Mouse (Mus musculus): Measurements from ENCODE around the gene Atg10. TPM values are rescaled to one million over a fixed set of nuclear protein-coding genes. Genes with fewer than 3 reads are reported as not detected.
"Not testable (repeated sequence)": the region's sequence is repeated elsewhere in the genome, so short reads cannot be mapped to it uniquely, and the experiment has no call there.

Gene Atg10
- 11.4 and 13.6 TPM in 2 replicates for polyA plus RNA-seq (2014; fragmentation: Nextera tagmentation; extraction: Ambion mirVana)

DNA sequence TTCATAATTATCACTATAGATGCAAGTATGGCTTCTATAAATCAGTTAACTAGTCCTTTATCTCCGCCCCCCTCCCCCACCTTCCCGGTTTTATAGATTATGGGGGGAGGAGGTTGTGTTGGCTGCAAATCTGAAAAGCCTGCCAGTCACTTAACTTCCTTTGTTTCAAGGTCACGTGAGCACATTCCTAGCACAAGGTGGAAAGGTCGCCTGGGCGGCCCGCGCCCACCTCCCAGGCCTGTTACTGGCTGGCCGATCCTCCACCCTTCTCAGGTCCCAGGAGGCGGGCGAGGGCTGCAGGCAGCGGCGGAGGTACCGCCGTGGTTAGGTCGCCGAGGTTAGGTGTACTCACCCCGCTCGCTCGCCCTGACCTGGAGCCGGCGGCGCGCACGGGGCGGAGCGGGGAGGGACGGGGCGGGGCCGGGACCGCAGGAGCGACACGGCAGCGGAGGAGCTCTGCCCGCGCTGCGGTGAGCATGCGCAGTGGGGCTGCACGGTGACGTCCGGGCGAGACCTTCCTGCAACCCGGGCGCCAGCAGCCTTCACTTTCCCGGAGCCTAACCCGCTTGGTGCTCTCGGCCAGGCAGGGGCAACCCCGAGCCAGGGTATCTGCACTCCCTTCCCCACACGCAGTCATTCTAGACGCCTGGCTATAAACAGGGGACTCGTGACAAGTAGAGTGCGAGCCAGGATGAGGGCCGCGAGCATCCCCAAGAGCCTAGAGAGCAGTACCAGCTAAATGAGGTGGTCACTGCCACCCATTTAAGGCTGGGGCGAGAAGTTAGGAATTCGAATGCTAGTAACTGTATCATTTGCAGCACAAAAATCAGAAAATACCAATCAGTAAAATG, at the start of gene Atg10:
Gene Atg10, minus strand, starts transcription at position 382 of the 851 bp plus-strand sequence.
- Histone ChIP-seq H3K4me3 (ENCODE audit: low read depth, low read length) (peak within 1 kb of the TSS; percentile 43), H3K4me1 (ENCODE audit: control insufficient read depth, insufficient read depth, low read length) (peaks cover 6% of the 10 kb centered on the region; the same call in 1 of the 2 replicates), H3K27me3 (ENCODE audit: control insufficient read depth, insufficient read depth, low read length) (no peaks in the 10 kb centered on the region), H3K4me2 (ENCODE audit: low read depth, severe bottlenecking) (peak within 1 kb of the TSS; percentile 58), H3K9me3 (ENCODE audit: control insufficient read depth, low read length) (no peaks in the 10 kb centered on the region), H3K36me3 (ENCODE audit: control insufficient read depth, insufficient read depth, low read length) (no peaks in the 10 kb centered on the region), H3K9ac (ENCODE audit: low read length) (peak within 1 kb of the TSS; percentile 70), H3K27ac (replicated peaks; ENCODE audit: low read depth, low read length) (peak within 1 kb of the TSS; percentile 97)
- ATAC-seq (ENCODE audit: insufficient number of reproducible peaks, low FRiP score, low TSS enrichment, low read depth) (peak; percentile 95), DNase-seq (ENCODE audit: low spot score) (peak; percentile 93)
- WGBS = under 1% methylated on average over 52 of the region's 55 CpGs

GRCm38 (mm10) chr13:91252406-91252805, 28.6 kb upstream of the Atg10 start:
- Histone ChIP-seq H3K4me3 (ENCODE audit: low read depth, low read length) (no peak overlapping the region), H3K9ac (ENCODE audit: low read length) (no peak overlapping the region), H3K4me2 (ENCODE audit: low read depth, severe bottlenecking) (no peak overlapping the region), H3K36me3 (ENCODE audit: control insufficient read depth, insufficient read depth, low read length) (no peaks in the 10 kb centered on the region), H3K27me3 (ENCODE audit: control insufficient read depth, insufficient read depth, low read length) (no peaks in the 10 kb centered on the region), H3K4me1 (ENCODE audit: control insufficient read depth, insufficient read depth, low read length) (no peaks in the 10 kb centered on the region), H3K9me3 (ENCODE audit: control insufficient read depth, low read length) (no peaks in the 10 kb centered on the region), H3K27ac (replicated peaks; ENCODE audit: low read depth, low read length) (no peak overlapping the region)
- 91% methylated on average over 3 of the region's 3 CpGs for WGBS
- no peak for ATAC-seq (ENCODE audit: insufficient number of reproducible peaks, low FRiP score, low TSS enrichment, low read depth)
- no peak for DNase-seq (ENCODE audit: low spot score)

GRCm38 (mm10) chr13:91251636-91252035, 27.9 kb upstream of the Atg10 start:
- no peaks in the 10 kb centered on the region for H3K36me3 ChIP-seq (ENCODE audit: control insufficient read depth, insufficient read depth, low read length)
- WGBS = 52% methylated on average over 1 of the region's 1 CpGs
- H3K27me3 ChIP-seq (ENCODE audit: control insufficient read depth, insufficient read depth, low read length) = no peaks in the 10 kb centered on the region

GRCm38 (mm10) chr13:91250050-91250449, 26.3 kb upstream of the Atg10 start:
- H3K27me3 ChIP-seq (ENCODE audit: control insufficient read depth, insufficient read depth, low read length); H3K4me2 ChIP-seq (ENCODE audit: low read depth, severe bottlenecking); ATAC-seq (ENCODE audit: insufficient number of reproducible peaks, low FRiP score, low TSS enrichment, low read depth); H3K4me3 ChIP-seq (ENCODE audit: low read depth, low read length); DNase-seq (ENCODE audit: low spot score); H3K36me3 ChIP-seq (ENCODE audit: control insufficient read depth, insufficient read depth, low read length); H3K27ac ChIP-seq (replicated peaks; ENCODE audit: low read depth, low read length); H3K4me1 ChIP-seq (ENCODE audit: control insufficient read depth, insufficient read depth, low read length); H3K9ac ChIP-seq (ENCODE audit: low read length); H3K9me3 ChIP-seq (ENCODE audit: control insufficient read depth, low read length): not testable (repeated sequence)
- WGBS = 92% methylated on average over 2 of the region's 2 CpGs

More at GRCm38 (mm10) chr13:91251636-91252035, 27.9 kb upstream of the Atg10 start:
- Histone ChIP-seq H3K9me3 (ENCODE audit: control insufficient read depth, low read length) (no peaks in the 10 kb centered on the region), H3K4me3 (ENCODE audit: low read depth, low read length) (no peak overlapping the region), H3K4me2 (ENCODE audit: low read depth, severe bottlenecking) (no peak overlapping the region), H3K4me1 (ENCODE audit: control insufficient read depth, insufficient read depth, low read length) (no peaks in the 10 kb centered on the region), H3K9ac (ENCODE audit: low read length) (no peak overlapping the region), H3K27ac (replicated peaks; ENCODE audit: low read depth, low read length) (no peak overlapping the region)
- ATAC-seq (ENCODE audit: insufficient number of reproducible peaks, low FRiP score, low TSS enrichment, low read depth) (no peak), DNase-seq (ENCODE audit: low spot score) (no peak)

DNA sequence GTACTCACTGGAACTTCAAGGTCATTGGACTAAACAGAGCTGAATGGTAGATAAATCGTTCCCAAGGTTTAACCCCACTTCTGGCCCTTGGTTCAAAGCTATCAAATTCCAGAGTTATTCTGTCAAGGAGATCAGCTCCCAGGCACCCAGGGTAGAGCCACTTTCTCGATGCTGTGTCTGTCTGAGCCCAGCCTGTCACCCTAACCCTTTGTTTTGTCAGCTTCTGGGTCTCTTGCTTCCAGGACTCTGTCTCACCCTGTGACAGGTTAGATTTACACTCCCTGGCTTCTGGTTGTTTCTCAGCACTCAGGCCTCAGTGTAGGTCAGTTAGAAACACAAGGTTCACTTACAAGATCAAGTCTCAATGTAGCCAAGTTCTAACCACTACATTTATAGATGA, 22.7 kb upstream of the Atg10 start:
- H3K27ac ChIP-seq (replicated peaks; ENCODE audit: low read depth, low read length) = no peak overlapping the region
- WGBS = 59% methylated on average over 2 of the region's 2 CpGs
- H3K9ac ChIP-seq (ENCODE audit: low read length) = no peak overlapping the region
- ATAC-seq (ENCODE audit: insufficient number of reproducible peaks, low FRiP score, low TSS enrichment, low read depth) = no peak
- H3K4me2 ChIP-seq (ENCODE audit: low read depth, severe bottlenecking) = no peak overlapping the region
- H3K9me3 ChIP-seq (ENCODE audit: control insufficient read depth, low read length) = no peaks in the 10 kb centered on the region
- DNase-seq (ENCODE audit: low spot score) = no peak
- H3K4me3 ChIP-seq (ENCODE audit: low read depth, low read length) = no peak overlapping the region
- H3K4me1 ChIP-seq (ENCODE audit: control insufficient read depth, insufficient read depth, low read length) = no peaks in the 10 kb centered on the region
- no peaks in the 10 kb centered on the region for H3K36me3 ChIP-seq (ENCODE audit: control insufficient read depth, insufficient read depth, low read length)
- H3K27me3 ChIP-seq (ENCODE audit: control insufficient read depth, insufficient read depth, low read length) = no peaks in the 10 kb centered on the region

GRCm38 (mm10) chr13:91237976-91238375, 14.2 kb upstream of the Atg10 start:
- Histone ChIP-seq H3K9ac (ENCODE audit: low read length) (no peak overlapping the region), H3K4me2 (ENCODE audit: low read depth, severe bottlenecking) (no peak overlapping the region), H3K27me3 (ENCODE audit: control insufficient read depth, insufficient read depth, low read length) (no peaks in the 10 kb centered on the region), H3K4me3 (ENCODE audit: low read depth, low read length) (no peak overlapping the region), H3K36me3 (ENCODE audit: control insufficient read depth, insufficient read depth, low read length) (no peaks in the 10 kb centered on the region), H3K9me3 (ENCODE audit: control insufficient read depth, low read length) (no peaks in the 10 kb centered on the region; the same call in 1 of the 2 replicates), H3K27ac (replicated peaks; ENCODE audit: low read depth, low read length) (no peak overlapping the region), H3K4me1 (ENCODE audit: control insufficient read depth, insufficient read depth, low read length) (no peaks in the 10 kb centered on the region)
- ATAC-seq (ENCODE audit: insufficient number of reproducible peaks, low FRiP score, low TSS enrichment, low read depth) (no peak), DNase-seq (ENCODE audit: low spot score) (no peak)
- 79% methylated on average over 3 of the region's 3 CpGs for WGBS

GRCm38 (mm10) chr13:91236884-91237283, 13.1 kb upstream of the Atg10 start:
- Histone ChIP-seq H3K4me3 (ENCODE audit: low read depth, low read length) (no peak overlapping the region), H3K4me1 (ENCODE audit: control insufficient read depth, insufficient read depth, low read length) (no peaks in the 10 kb centered on the region), H3K9me3 (ENCODE audit: control insufficient read depth, low read length) (no peaks in the 10 kb centered on the region; the same call in 1 of the 2 replicates), H3K27me3 (ENCODE audit: control insufficient read depth, insufficient read depth, low read length) (no peaks in the 10 kb centered on the region), H3K36me3 (ENCODE audit: control insufficient read depth, insufficient read depth, low read length) (no peaks in the 10 kb centered on the region), H3K9ac (ENCODE audit: low read length) (no peak overlapping the region), H3K4me2 (ENCODE audit: low read depth, severe bottlenecking) (no peak overlapping the region), H3K27ac (replicated peaks; ENCODE audit: low read depth, low read length) (no peak overlapping the region)
- 79% methylated on average over 2 of the region's 2 CpGs for WGBS
- DNase-seq (ENCODE audit: low spot score) (no peak), ATAC-seq (ENCODE audit: insufficient number of reproducible peaks, low FRiP score, low TSS enrichment, low read depth) (no peak)

GRCm38 (mm10) chr13:91224438-91224814, 658 bp upstream of the Atg10 start:
- Histone ChIP-seq H3K4me3 (ENCODE audit: low read depth, low read length) (peak overlapping the region; percentile 43), H3K27me3 (ENCODE audit: control insufficient read depth, insufficient read depth, low read length) (no peaks in the 10 kb centered on the region), H3K36me3 (ENCODE audit: control insufficient read depth, insufficient read depth, low read length) (no peaks in the 10 kb centered on the region), H3K9me3 (ENCODE audit: control insufficient read depth, low read length) (no peaks in the 10 kb centered on the region), H3K9ac (ENCODE audit: low read length) (peak overlapping the region; percentile 70), H3K27ac (replicated peaks; ENCODE audit: low read depth, low read length) (peak overlapping the region; percentile 97), H3K4me2 (ENCODE audit: low read depth, severe bottlenecking) (peak overlapping the region; percentile 58), H3K4me1 (ENCODE audit: control insufficient read depth, insufficient read depth, low read length) (peaks cover 6% of the 10 kb centered on the region; the same call in 1 of the 2 replicates)
- DNase-seq (ENCODE audit: low spot score) = no peak
- ATAC-seq (ENCODE audit: insufficient number of reproducible peaks, low FRiP score, low TSS enrichment, low read depth) = peak; percentile 7; the same call in 1 of the 2 replicates
- whole genome bisulfite sequencing = 54% methylated on average over 2 of the region's 2 CpGs

Data from limb, embryonic 11.5 days (tissue).